Mouse (Mus musculus) liver, embryonic 16.5 days (tissue): ENCODE data around the gene Dglucy. TPM values are rescaled to one million over a fixed set of nuclear protein-coding genes. Genes with fewer than 3 reads are reported as not detected.
A peak's percentile ranks its signal among the peaks of the same experiment; 100 is the strongest.

Experiments used
- ATAC-seq: fragments of 200-750 bp; cut with Nextera tagmentation; 2 replicates; pipeline ENCODE4 v1.8.0; 2017; ENCODE audit warnings: low read depth, mild to moderate bottlenecking, moderate number of reproducible peaks, moderate library complexity
- H3K27ac ChIP-seq: fragments of 300-500 bp; sonication (generic); 2 replicates; pipeline ENCODE4 v1.5.1; 2014; ENCODE audit warnings: mild to moderate bottlenecking, low read length
- H3K27me3 ChIP-seq: fragments of 300-500 bp; sonication (generic); 2 replicates; pipeline ENCODE4 v1.6.1; 2014; ENCODE audit warnings: low read depth, low read length, mixed read lengths; ENCODE audit not compliant: control insufficient read depth, insufficient read depth
- H3K36me3 ChIP-seq: fragments of 300-500 bp; sonication (generic); 2 replicates; pipeline ENCODE4 v1.6.1; 2014; ENCODE audit warnings: mild to moderate bottlenecking; ENCODE audit not compliant: control insufficient read depth, insufficient read depth
- H3K4me1 ChIP-seq: fragments of 300-500 bp; sonication (generic); 2 replicates; pipeline ENCODE4 v1.6.1; 2014; ENCODE audit warnings: low read depth, low read length, mixed read lengths; ENCODE audit not compliant: control insufficient read depth
- H3K4me2 ChIP-seq: fragments of 300-500 bp; sonication (generic); 2 replicates; pipeline ENCODE4 v1.6.1; 2014; ENCODE audit warnings: low read depth, low read length, mixed read lengths
- H3K4me3 ChIP-seq: fragments of 300-500 bp; sonication (generic); 2 replicates; pipeline ENCODE4 v1.5.1; 2014; ENCODE audit warnings: low read depth, mild to moderate bottlenecking, low read length
- H3K9ac ChIP-seq: fragments of 300-500 bp; sonication (generic); 2 replicates; pipeline ENCODE4 v1.6.1; 2014; ENCODE audit warnings: low read depth, low read length
- H3K9me3 ChIP-seq: fragments of 300-500 bp; sonication (generic); replicated peaks from 2 replicates; pipeline ENCODE4 v1.6.1; 2016; ENCODE audit warnings: low read length; ENCODE audit not compliant: control insufficient read depth
- WGBS: fragments of 180-500 bp; shearing (Covaris S2); extraction: QIAGEN DNeasy Blood & Tissue Kit; methylation state at CpG from one replicate; pipeline ENCODE4 v1.1.7; 2014; ENCODE audit not compliant: insufficient replicate concordance; 5-methylcytosine and 5-hydroxymethylcytosine counted together
- polyA plus RNA-seq: library from polyadenylated mRNA; unstranded; fragments of >200 nt; fragmentation: Nextera tagmentation; extraction: Ambion mirVana; gene quantifications from 2 replicates; pipeline ENCODE4 v1.2.1, GENCODE M21; 2015

Dglucy gene
- polyA plus RNA-seq, 1 experiment from 2014 or later = 1.1 TPM

GRCm38 (mm10) chr12:100896661-100897060, 117.8 kb downstream of the Dglucy start:
- H3K4me3 ChIP-seq = no peak overlapping the region
- ATAC-seq = no peak
- H3K36me3 ChIP-seq = no peaks in the 10 kb centered on the region
- no peak overlapping the region for H3K4me2 ChIP-seq
- peaks cover 39% of the 10 kb centered on the region for H3K27me3 ChIP-seq
- H3K4me1 ChIP-seq = no peaks in the 10 kb centered on the region
- H3K9me3 ChIP-seq = no peaks in the 10 kb centered on the region
- H3K27ac ChIP-seq = no peak overlapping the region
- 18% methylated on average over 3 of the region's 3 CpGs for WGBS
- H3K9ac ChIP-seq = no peak overlapping the region

GRCm38 (mm10) chr12:100897736-100898650, 119.1 kb downstream of the Dglucy start:
- 36% methylated on average over 12 of the region's 12 CpGs for WGBS
- Histone ChIP-seq H3K27me3 (peaks cover 39% of the 10 kb centered on the region), H3K4me2 (no peak overlapping the region)

DNA sequence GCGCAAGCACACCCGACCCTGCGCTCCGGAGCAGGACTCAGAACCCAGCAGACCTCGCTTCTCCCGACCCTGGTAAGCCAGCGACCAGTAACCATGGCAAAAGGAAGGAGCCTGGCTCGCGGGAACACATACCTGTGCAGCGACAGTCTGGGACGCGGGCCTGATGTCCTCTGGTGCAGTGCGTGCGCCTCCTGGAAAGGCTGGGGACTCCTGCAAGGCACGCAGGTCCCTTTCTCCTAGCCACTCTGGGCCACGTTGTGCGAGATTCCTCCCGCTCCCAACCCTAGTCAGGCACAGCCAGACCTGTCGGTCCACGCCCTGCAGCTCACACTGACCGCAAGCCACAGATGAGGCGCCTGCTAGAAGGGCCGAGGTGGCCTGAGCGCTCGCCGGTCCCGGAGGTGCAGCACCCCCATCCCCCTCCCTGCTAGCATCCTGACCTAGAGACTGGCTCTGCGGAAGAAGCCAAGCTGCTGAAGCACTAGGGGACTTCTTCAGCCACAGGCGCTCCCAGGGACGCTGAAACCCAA, 120.3 kb downstream of the Dglucy start:
- peaks cover 39% of the 10 kb centered on the region for H3K27me3 ChIP-seq

More at GRCm38 (mm10) chr12:100897736-100898650, 119.1 kb downstream of the Dglucy start:
- Histone ChIP-seq H3K27ac (no peak overlapping the region), H3K9ac (no peak overlapping the region), H3K36me3 (no peaks in the 10 kb centered on the region), H3K9me3 (no peaks in the 10 kb centered on the region), H3K4me3 (no peak overlapping the region), H3K4me1 (no peaks in the 10 kb centered on the region)
- ATAC-seq = no peak

GRCm38 (mm10) chr12:100900901-100901300, 122.0 kb downstream of the Dglucy start:
- WGBS = 53% methylated on average over 6 of the region's 6 CpGs
- H3K9me3 ChIP-seq = no peaks in the 10 kb centered on the region
- H3K36me3 ChIP-seq = no peaks in the 10 kb centered on the region
- H3K4me2 ChIP-seq = no peak overlapping the region
- no peak overlapping the region for H3K27ac ChIP-seq
- no peak overlapping the region for H3K9ac ChIP-seq
- peaks cover 39% of the 10 kb centered on the region for H3K27me3 ChIP-seq
- ATAC-seq = no peak
- no peak overlapping the region for H3K4me3 ChIP-seq
- H3K4me1 ChIP-seq = no peaks in the 10 kb centered on the region

More for the DNA sequence above, 120.3 kb downstream of the Dglucy start:
- Histone ChIP-seq H3K4me2 (0 out of 2 replicates have a peak overlapping the region, but pooled peaks have one; percentile 12), H3K4me1 (no peaks in the 10 kb centered on the region), H3K27ac (no peak overlapping the region), H3K4me3 (0 out of 2 replicates have a peak overlapping the region, but pooled peaks have one; percentile 1), H3K9ac (no peak overlapping the region), H3K36me3 (no peaks in the 10 kb centered on the region), H3K9me3 (no peaks in the 10 kb centered on the region)
- WGBS = 2% methylated on average over 30 of the region's 30 CpGs
- no peak for ATAC-seq

- Histone ChIP-seq H3K27me3 (peaks cover 39% of the 10 kb centered on the region), H3K27ac (no peak overlapping the region), H3K4me3 (no peak overlapping the region), H3K9ac (no peak overlapping the region), H3K4me1 (no peaks in the 10 kb centered on the region), H3K4me2 (no peak overlapping the region), H3K36me3 (no peaks in the 10 kb centered on the region), H3K9me3 (no peaks in the 10 kb centered on the region)
- WGBS = 44% methylated on average over 6 of the region's 6 CpGs
- ATAC-seq = no peak
These were observed 122.5 kb downstream of the Dglucy start for GRCm38 (mm10) chr12:100901386-100901785.

DNA sequence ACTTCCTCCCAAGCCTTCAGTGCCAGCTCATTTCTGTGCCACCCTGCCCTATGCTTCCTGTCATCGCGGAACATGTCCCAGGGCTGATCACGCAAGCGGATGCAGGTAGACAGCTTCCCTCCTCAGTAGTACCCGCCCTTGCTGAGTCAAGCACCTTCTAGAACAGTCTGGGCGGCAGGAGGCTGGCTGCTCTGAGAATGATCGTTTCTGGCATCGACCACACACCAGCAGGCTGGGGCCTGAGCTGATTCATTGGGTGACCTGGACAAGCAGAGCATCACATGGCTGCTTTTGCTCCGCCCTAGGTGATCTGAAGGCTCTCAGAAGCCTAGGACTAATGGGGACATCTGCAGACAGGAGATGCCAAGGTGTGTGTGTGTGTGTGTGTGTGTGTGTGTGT, 124.9 kb downstream of the Dglucy start:
- Histone ChIP-seq H3K9ac (no peak overlapping the region), H3K9me3 (no peaks in the 10 kb centered on the region), H3K4me1 (no peaks in the 10 kb centered on the region), H3K27me3 (peaks cover 43% of the 10 kb centered on the region), H3K27ac (no peak overlapping the region), H3K4me2 (no peak overlapping the region), H3K4me3 (no peak overlapping the region), H3K36me3 (no peaks in the 10 kb centered on the region)
- ATAC-seq = no peak
- 64% methylated on average over 9 of the region's 9 CpGs for WGBS

GRCm38 (mm10) chr12:100906861-100907260, 128.0 kb downstream of the Dglucy start:
- peaks cover 22% of the 10 kb centered on the region for H3K27me3 ChIP-seq

GRCm38 (mm10) chr12:100907598-100908297, 128.9 kb downstream of the Dglucy start, which contains the start of gene Gpr68:
TSS of gene Gpr68 (minus strand) at chr12:100908198.
- Histone ChIP-seq H3K4me2 (peak within 1 kb of the TSS; percentile 33), H3K36me3 (no peaks in the 10 kb centered on the region), H3K27ac (no peak within 1 kb of the TSS), H3K4me3 (peak within 1 kb of the TSS; percentile 23; the same call in 1 of the 2 replicates), H3K9ac (no peak within 1 kb of the TSS), H3K4me1 (no peaks in the 10 kb centered on the region), H3K9me3 (no peaks in the 10 kb centered on the region), H3K27me3 (peaks cover 22% of the 10 kb centered on the region)
- ATAC-seq = no peak
- WGBS = 6% methylated on average over 39 of the region's 39 CpGs

More at GRCm38 (mm10) chr12:100906861-100907260, 128.0 kb downstream of the Dglucy start:
- Histone ChIP-seq H3K9ac (no peak overlapping the region), H3K4me2 (no peak overlapping the region), H3K4me1 (no peaks in the 10 kb centered on the region), H3K9me3 (no peaks in the 10 kb centered on the region), H3K27ac (no peak overlapping the region), H3K4me3 (no peak overlapping the region), H3K36me3 (no peaks in the 10 kb centered on the region)
- WGBS = 58% methylated on average over 5 of the region's 5 CpGs
- no peak for ATAC-seq
